Mouse (Mus musculus): ENCODE measurements around the gene Pdzd2.

- TF ChIP-seq POLR2A (IDR thresholded peaks at IDR 0.05; ENCODE audit: low read depth, low read length) = no peak
- no peak for TF ChIP-seq CTCF (IDR thresholded peaks at IDR 0.05; ENCODE audit: borderline replicate concordance, insufficient read depth, low read length)
Observed at GRCm38 (mm10) chr15:12757757-12758156, 18.0 kb upstream of the Pdzd2 start.

Measured in embryonic fibroblast, embryonic 13.5 days (primary cell).